Mouse (Mus musculus) liver, embryonic 14 days (tissue): Measurements from ENCODE around the gene Esp1. TPM values are rescaled to one million over a fixed set of nuclear protein-coding genes. Genes with fewer than 3 reads are reported as not detected.

ENCODE experiments used
- polyA plus RNA-seq: library from polyadenylated mRNA; depleted of rRNA; stranded (reverse); fragments of >200 nt; gene quantifications from 2 replicates; pipeline ENCODE4 v1.2.3, GENCODE M21; 2012; rRNA removed

Esp1 gene
- not detected in 2 replicates for polyA plus RNA-seq

DNA sequence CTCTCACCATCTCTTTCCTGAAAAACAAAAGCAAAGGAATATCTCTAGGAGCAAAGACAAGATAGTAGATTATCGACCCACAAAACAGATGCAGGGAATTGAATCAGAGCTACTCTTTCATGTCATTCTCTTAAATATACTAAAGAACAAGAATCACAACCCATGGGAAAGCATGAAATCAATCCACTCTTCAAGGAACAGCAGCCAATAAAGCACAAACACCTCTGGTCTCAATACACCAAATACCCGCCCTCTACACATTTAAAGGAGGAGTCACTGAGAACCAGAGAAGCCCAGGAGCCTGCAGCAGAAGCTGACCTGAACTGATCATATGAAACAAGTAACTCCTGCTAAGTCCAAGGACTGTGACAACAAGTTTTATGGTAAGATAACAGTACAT lies at the start of gene Esp1:
TSS of gene Esp1 (plus strand) at position 301 of the 400 bp plus-strand sequence.

Other genes with a start within 250 kb of the Esp1 start
- gene Esp8, start 207.1 kb upstream of the Esp1 start, polyA plus RNA-seq = not detected in 2 replicates
- not detected in 2 replicates for gene Esp6, start 165.6 kb upstream of the Esp1 start, polyA plus RNA-seq
- gene Esp4, start 128.5 kb upstream of the Esp1 start, polyA plus RNA-seq = not detected in 2 replicates
- not detected in 2 replicates for gene Esp3, start 95.0 kb upstream of the Esp1 start, polyA plus RNA-seq
- 0.15 and 0.20 TPM in 2 replicates for gene Crisp2, start 79.9 kb downstream of the Esp1 start, polyA plus RNA-seq
- 134 and 170 TPM in 2 replicates for gene Rhag, start 84.0 kb downstream of the Esp1 start, polyA plus RNA-seq
- gene 9130008F23Rik, start 153.4 kb downstream of the Esp1 start, polyA plus RNA-seq = 0.47 and 0.52 TPM in 2 replicates
- gene Glyatl3, start 187.2 kb downstream of the Esp1 start, polyA plus RNA-seq = 0.03 TPM in 1 of 2 replicates, not detected in the other
- 13.8 and 15.5 TPM in 2 replicates for gene Mut, start 207.6 kb downstream of the Esp1 start, polyA plus RNA-seq
- gene Cenpq, start 207.9 kb downstream of the Esp1 start, polyA plus RNA-seq = 18.2 and 19.0 TPM in 2 replicates